Mouse (Mus musculus) liver, postnatal 0 days (tissue): ENCODE data around the gene Cobll1.

ENCODE experiments used
- CTCF ChIP-seq: sonication (generic); IDR thresholded peaks from 2 replicates; pipeline ENCODE4 v1.5.1; 2016; ENCODE audit warnings: antibody characterized with exemption, low read depth
- EP300 ChIP-seq: IDR thresholded peaks from 2 replicates; pipeline ENCODE4 v1.6.1; 2016; ENCODE audit warnings: antibody characterized with exemption, low read depth, mild to moderate bottlenecking

DNA sequence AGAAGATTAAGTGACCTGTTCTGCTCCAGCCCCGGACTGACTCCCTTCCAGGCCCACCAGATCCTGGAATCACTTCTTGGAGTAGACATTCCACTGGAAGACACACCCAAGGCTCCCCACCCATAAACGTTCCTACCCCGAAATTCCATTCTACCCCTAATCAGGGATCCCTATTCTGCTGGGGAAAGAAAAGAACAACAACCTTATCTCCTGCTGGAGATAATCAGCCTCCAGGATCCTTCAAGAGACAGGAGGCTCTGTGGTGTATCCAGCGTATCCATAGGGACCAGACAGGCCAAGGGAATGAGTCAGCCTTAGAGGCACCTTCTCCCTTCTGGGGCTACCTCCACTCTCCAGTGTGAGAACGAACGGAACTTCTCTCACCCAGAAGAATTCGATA is 47.8 kb downstream of the Cobll1 start:
- no peak for TF ChIP-seq CTCF
- no peak for TF ChIP-seq EP300
